Mouse (Mus musculus): ENCODE measurements around the gene Ghsr.

DNA sequence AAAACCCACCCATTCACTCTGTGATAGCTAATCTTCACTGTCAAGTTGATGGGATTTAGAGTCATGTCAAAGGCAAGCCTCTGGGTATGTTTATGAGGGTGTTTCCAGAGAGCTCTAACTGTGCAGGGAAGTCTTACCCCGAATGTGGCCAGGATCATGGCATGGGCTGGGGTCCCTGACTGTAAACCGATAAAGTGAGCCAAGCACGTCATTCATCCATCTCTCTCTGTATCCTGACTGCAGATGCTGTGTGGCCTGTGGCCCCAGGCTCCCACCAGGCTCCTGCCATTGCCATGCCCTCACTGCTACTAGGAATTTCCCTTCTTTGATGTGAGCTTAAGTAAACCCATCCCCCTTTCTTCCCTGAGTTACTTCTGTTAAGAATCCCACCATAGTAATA, 42.4 kb downstream of the Ghsr start:
- TF ChIP-seq FOSL1 (IDR thresholded peaks at IDR 0.05; ENCODE audit: insufficient read depth, low read length, poor library complexity, severe bottlenecking) = no peak
- no peak for TF ChIP-seq MAX (IDR thresholded peaks at IDR 0.05)
- TF ChIP-seq MYOG (IDR thresholded peaks at IDR 0.05; ENCODE audit: control insufficient read depth, extremely low read depth, insufficient read length) = no peak
- no peak for TF ChIP-seq CTCF (IDR thresholded peaks at IDR 0.05; ENCODE audit: control insufficient read depth, insufficient read depth, insufficient read length)
- TF ChIP-seq USF1 (IDR thresholded peaks at IDR 0.05; ENCODE audit: low read depth) = no peak
- no peak for TF ChIP-seq MYOD1 (IDR thresholded peaks at IDR 0.05; ENCODE audit: control insufficient read depth, insufficient read length, low read depth)

Data from C2C12 (cell line).